Mouse (Mus musculus): ENCODE results near the gene Cdh5.
"Not testable (repeated sequence)": the region's sequence is repeated elsewhere in the genome, so short reads cannot be mapped to it uniquely, and the experiment has no call there.

The Cdh5 gene

DNA sequence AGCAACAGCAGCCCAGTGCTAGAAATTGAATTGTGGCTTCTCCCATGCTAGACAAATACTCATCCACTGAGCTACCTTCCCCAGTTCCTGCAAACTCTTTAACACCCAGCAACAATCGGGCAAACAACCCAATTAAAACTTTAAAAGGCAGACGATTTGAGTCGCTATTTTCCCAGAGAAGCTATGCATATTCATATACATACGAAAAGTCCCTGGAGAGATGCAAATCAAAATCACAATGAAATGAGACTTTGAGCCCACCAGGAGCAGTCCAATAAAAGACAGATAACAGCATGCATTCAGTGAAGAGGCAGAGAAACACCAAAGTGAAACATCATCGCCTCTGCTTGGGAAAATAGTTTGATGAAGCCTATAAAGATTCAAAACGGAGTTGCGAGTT is 8.1 kb upstream of the Cdh5 start:
- DNase-seq = no peak

DNA sequence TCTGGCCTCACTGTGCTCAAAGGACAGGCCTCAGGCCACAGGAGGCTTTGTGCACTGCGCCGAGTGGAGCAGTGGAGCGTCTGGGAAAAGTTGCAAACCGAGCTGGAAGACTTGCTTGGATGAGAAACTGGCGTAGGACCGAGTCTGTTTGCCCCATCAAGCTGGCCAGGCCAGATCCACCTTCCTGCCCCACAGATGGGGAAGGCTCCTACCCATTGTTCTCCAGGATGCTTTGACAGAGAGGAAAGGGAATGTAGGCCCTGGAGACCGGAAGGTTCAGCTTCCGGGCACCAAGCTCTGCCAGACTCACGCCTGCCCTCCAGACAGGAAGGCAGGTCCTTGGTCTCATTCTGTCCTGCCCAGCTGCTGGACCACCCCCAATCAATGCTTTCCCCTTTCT is 5.8 kb upstream of the Cdh5 start:
- DNase-seq = peak; percentile 33

DNA sequence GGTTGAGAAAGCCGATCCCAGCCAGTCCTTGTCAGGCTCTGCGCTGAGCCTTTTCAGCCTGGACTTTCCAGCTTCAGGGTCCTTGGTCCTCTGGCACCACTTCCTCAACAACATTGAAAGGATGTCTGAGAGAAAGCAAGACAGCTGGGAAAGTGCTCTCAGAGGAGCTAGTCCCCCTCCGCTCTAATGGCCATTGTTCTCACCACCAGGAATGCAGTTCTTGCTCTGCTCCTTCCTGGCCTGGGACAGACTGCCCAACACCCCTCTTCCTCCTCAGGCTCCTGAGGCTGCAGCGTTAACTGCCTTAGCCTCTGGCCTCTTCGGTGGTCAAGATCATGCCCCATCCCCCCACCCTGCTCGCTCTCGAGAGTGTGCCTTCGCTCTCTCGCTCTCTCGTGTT is 4.8 kb upstream of the Cdh5 start:
- peak; percentile 20 for DNase-seq

DNA sequence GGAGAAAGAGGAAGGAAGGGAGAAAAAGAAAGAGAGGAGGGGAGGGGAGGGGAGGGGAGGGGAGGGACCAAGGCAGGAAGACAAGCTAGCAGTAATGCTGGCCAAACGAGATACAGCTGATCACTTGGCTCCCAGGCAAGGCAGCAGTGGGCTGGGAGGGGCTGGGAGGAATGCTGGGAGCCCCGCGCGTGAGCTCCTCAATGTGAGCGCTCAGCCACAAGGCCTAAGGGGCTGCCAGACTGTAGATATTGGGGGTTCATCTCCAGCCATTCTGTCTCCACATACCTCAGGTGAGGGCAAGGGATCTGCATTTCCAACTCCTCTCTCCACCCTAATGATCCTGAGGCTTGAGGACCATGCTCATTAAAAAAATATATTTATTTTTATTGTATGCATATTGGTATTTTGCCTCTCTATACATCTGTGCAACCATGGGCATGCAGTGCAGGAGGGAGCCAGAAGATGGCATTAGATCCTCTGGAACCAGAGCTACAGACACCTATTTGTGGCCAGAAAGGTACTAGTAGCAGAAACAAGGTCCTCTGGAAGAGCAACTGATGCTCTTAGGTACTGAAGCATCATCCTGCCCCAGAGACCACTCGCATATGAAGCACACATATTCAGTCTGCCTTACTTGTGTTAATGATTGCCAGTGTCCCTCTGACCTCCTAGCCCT is 2.6 kb upstream of the Cdh5 start:
- DNase-seq = peak; percentile 21

DNA sequence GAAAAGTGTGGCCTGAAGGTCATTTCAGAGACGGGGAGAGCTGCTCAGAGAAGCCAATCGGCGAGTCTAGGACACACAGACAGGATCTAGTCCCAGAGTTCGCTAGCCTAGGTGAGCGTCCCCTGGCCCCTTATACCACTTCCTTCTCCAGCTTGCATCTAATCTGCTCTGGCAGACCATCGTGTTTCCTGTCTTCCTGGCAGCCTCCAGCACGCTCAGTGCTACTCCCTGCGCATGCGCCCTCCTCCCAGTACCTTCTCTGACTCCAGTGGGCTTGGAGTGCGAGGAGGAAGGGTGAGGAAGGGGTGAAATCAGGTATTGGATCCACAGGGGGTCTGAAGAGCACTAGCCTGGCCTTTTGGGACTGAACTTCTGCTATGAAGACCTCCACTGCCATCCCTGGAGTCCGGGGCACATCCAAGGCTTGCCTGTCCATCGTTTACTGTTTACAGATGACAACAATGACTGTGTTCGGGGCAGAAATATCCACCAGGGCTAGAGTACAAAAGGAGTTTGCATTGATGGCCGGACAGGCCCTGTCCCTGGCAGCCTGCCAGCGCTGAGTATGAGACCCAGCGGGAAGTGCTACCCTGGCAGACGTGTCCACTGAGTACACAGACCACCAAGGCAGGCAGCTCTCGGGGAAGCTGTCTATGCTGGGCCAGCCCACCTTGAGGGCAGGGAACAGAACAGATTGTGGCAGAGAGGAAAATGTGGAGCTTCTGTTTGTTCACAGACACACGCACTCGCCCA is 1.9 kb upstream of the Cdh5 start:
- DNase-seq = peak; percentile 30

DNA sequence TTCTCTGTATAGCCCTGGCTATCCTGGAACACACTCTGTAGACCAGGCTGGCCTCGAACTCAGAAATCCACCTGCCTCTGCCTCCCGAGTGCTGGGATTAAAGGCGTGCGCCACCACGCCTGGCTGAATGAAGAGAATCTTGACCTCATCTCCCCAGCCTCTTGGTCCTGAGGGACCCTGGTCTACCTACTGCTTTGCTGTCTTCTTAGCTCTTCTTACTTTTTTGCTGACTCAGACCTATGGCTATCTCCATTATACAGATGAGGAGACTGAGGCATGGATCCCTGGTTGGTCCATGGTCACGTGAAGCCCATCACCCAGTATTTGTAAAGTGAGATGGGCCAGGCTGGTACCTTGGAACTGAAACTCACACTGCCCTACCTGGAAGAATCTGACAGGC is 701 bp upstream of the Cdh5 start:
- DNase-seq = not testable (repeated sequence)

DNA sequence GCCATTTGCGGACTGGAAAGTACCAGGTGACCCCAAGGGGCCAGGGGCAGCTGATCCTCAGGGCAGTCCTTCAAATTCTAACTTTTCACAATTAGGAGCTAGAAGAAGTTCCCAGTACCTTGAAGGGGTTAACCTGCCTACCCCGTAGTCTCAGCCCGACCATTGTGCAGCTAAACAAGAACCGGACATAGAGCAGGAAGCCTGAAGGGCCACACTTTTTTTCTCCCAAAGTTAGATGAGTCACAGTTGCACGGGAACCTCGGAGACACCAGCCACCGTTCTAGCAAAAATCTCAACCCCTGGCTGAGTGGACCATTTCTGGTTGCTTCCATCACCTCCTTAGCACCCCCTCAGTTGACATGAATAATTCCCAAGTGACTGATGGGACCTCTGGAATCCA is 2.0 kb downstream of the Cdh5 start:
- peak; percentile 24 for DNase-seq

DNA sequence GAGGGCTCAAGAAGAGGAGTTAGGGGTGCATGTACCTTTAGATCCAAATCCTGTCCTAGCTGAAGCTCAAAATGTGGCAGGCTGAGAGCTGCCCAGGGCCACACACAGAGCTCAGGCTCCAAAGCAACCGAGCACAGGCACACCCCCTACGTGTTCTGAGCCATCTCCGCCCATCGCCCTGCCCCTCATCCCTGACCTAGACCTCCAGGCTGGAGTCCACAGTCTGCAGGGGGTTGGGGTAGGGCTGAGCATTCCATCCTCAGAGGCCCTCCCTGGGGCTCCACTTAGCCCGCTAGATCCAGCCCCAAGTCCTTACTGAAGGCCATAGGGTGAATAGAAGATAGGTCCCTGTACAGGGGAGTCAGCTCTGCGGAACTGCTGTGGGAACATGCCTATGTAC is 4.3 kb downstream of the Cdh5 start:
- no peak for DNase-seq

DNA sequence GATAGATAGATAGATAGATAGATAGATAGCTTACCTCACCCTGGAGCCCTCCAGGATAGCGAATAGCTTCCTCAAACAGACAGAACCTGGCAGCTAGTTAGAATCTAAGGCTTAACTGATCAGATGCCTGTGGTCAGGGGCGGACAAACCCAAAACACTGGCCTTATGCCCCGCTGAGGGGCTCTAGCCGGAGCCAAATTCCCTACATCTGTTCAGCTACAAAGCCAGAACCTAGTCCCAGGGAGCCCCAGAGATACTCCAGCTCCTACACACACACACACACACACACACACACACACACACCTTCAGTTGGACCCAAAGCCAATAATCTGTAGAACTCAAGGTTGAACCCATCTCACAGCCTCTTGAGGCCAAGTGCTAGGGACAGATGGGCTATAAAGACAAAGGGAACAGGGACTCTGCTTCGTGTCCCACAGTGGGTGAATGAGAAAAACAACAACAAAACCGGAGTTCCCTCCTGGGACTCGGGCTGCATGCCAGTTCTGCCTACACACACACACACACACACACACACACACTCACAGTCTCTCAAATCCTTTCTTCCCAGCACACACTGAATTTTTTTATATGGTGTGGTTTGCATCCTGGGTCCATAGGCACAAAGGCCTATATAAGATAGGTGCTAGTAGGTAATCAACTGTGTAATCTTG is 5.0 kb downstream of the Cdh5 start:
- DNase-seq = no peak

DNA sequence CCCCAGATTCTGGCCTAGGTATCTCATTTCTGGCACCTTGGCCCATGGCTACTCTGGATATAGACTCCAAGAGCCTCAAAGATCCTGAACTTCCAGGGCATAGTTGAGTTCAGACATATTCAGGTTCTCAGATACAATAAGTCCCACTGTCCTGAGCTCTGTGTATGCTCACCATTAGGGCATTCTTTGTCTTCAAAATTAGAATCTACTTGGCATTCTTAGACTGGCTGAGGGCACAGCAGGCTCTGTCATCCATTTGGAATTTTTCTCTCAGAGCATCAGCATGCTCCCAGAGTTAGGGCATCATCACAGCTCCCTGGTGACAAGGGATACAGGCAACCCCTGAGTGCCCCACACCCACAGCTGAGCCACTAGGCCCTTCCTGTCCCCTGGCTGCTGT is 5.7 kb downstream of the Cdh5 start:
- DNase-seq = no peak

DNA sequence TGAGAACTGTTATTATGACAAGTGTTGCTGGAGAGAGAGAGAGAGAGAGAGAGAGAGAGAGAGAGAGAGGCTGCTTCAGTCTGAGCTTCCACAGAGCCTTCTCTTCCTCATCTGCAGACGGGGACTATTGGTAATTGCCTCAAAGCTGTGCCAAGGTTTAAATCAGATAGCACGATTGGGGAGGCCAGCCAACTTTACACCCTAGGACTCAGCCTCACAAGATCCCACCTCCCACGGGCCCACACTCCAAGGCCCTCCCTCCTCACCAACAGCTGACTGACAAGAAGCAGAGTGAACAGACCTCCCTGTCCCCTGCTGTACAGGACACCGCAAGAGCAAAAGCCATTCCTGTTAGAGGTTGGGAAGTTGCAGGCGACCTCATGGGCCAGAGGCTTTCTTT is 6.6 kb downstream of the Cdh5 start:
- DNase-seq = no peak

DNA sequence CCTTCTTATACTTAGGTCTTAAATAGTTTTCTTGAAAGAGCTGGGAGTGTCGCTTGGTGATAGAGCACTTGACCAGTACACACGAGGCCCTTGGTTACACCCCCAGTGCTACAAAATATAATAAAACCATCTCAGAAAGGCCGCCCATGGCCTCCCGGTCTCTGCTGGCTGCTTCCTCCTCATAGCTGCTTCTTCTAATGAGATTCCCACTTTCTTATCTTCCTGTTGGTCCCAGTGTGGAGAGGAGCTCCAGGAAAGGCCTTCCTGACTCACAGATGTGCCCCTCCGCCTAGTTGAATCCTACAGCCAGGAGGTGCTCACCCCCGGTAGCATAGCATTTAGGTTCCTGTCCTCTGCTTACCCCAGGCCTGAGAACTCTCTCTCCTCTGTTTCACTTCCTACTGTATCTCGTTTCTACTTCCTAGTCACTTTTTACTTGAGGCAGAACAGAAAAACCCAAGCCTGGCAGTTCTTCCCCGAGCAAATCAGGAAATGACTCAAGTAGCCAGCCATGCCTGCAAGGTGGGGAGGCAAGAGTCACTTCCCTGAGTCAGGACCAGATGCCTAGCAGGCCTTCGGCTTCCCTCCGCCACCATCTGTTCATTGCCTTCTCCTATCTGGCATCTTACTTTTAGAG is 9.2 kb downstream of the Cdh5 start:
- peak; percentile 32 for DNase-seq

DNA sequence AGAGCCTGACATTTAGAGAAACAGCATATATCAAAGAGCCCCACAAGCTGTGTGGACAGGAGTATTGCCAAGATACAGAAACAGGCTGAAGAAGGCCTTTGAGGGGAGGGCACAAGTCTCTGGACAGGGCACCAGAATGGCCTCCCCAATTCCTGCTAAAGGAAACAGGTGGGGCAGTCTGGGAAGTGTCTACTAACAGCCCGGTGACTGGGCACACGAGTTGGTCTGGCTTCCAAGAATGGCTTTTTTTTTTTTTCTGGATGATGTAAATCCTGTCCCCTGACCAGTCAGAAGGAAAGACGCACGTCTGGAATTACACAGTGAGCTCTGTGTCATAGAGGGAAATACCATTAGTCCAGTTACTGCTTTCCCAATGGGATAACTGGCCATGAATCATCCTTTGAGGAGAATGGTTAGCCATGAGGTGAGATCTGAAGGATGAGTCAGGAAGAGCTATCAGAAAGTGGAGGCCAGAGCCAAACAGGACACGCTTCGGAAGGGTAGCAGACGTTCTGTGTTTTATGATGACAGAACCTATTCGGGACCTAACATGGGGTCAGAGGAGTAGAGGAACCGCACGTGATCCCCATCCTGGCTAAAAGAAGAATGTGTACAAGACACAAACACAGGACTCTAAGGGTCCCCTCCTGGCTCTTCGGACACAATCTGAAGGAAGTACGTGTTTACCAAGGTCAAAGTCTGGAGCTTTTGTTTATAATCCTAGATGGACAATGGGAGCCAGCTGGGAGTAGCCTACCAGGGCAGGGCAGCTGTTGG is 20.4 kb downstream of the Cdh5 start:
- peak; percentile 60 for DNase-seq

DNA sequence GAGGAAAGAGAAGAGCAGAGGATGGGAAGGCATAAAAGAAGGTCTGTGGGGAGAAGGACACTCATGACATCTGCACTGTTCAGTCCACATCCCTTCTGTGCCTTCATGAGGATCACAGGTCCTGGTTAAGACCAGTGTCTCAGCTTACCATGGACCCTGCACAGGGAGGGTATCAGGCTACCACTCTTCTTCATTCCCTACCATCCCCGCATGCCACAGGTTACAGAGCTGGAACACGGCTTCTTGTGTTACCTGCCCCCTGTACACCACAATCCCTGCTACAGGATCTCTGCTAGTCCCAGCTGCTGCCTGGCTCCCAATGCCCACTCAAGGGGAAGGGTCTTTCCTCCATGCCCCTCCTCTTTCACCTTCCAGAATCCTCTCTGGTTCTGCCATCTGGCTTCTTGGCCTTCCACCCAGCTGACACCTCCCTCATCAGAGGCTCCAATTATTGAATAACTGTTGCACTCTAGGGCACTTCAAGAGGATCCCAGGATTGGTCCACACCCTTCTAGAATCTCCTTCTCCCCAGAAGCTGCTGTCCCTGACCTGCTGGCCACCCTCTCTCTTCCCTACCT is 21.7 kb downstream of the Cdh5 start:
- DNase-seq = no peak

DNA sequence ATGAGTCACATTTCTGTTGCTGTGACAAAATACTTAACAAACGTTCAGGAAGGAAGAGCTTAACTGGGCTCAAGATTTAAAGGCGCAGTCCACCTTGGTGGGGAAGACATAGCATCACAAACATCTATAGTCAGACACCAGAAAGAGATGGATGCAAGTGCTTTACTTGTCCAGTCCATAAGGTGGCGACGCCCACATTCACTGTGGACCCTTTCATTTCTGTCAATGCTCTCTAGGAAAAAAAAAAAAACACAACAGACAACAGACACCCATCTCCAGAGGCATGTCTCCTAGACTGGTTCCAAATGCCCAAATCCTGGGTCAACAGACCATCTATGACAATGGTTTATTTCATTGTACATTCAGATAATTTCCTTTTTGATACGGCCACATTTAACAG is 23.1 kb downstream of the Cdh5 start:
- DNase-seq = no peak

DNA sequence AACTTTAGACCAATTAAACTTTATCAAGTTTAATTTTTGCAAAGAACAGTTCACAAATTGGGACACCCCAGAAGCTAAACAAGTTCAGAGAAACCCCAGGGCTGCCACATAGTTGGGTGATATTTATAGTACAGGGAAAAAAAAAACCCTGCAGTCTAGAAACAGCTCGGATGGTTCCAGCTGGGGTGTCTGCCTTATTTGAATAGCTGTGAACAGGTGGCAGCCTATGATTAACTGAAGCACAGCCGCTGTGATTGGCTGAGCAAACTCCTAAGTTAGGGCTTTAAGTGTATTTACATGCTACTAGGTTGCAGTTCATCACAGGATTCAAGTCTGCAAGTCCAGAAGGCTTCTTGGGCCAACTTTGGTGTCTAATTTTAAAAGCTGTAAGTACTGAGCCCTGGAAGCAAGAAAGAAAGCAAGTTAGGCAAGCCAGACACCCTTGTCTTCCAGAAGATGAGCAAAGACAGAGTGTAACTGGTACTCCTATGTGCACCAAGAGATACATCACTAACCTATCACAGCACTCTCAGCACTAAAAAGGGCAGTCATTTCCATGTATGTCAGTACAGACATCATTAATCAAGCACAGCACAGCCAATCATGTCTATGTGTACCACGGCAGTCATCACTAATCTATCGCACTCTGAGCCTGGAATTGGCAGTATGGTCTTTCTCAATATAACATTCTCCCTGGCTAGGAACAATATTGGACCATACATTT is 25.9 kb downstream of the Cdh5 start:
- DNase-seq = no peak

DNA sequence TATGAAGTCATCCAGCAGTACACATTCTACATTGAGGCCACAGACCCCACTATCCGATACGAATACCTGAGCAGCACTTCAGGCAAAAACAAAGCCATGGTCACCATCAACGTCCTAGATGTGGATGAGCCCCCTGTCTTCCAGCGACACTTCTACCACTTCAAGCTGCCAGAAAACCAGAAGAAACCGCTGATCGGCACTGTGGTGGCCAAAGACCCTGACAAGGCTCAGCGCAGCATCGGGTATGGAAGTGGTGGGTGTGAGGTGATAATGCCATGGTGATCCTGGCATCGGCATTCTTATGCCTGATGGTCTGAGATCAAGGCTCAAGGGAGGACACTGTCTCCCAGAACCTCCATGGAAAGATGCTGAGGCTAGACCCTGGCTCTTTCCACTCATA is 29.5 kb downstream of the Cdh5 start:
- DNase-seq = no peak

DNA sequence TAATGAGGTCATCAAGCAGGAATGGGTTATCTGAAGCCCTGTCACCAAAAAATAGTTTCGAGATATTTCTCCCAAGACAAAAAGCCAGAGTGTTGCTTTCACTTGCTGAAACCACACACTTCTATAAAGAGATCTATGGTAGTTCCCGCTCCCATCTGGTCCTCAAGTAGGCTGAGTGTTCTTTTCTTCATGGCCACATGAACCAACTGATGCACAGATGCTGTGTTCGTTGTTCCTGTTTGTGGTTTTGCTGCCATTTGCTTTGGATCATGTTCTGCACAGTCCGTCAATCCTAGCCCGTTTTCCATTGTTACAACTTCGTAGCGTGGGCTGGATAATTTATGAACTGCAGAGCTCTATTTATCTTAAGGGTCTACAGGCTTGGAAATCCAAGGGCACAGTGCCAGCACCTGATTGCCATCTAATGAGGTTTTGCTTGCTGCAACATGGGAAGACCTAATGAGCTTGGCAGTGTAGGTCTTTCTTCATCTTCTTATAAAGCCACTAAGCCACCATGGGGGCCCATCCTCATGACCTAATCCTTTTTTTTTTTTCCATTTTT is 30.1 kb downstream of the Cdh5 start:
- DNase-seq = no peak

DNA sequence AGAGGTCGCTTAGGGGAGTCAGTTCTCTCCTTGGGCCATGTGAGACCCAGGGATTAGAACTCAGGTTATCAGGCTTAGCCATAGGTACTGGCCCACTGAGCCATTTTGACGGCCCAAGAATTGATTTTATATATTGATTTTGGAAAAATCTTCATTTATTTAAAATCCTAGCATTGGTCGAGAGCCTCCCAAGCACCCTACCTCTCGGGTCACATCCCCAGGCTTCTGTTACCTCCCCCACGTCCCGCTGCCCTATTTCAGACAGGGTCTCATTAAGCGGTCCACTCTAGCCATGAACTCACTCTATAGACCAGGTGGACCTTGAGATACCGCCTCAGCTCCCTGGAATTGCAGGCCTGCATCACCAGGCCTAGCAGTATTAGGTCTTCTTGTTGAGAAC is 33.1 kb downstream of the Cdh5 start:
- no peak for DNase-seq

DNA sequence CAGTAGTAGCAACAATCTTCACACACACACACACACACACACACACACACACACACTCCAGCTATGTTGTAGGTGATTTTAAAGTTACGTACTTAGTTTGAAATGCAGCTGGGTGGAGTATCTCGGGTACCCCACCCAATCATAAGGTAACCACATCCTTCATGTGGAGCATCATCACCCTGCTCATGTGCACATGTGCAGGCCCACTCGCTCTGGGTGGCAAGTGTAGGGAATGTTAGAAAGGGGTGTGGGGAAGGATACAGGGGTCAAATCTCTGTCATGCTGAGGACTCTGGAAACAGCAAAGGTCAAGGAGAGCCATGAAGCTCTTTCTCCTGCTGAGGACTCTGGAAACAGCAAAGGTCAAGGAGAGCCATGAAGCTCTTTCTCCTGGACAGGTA is 34.9 kb downstream of the Cdh5 start:
- no peak for DNase-seq

DNA sequence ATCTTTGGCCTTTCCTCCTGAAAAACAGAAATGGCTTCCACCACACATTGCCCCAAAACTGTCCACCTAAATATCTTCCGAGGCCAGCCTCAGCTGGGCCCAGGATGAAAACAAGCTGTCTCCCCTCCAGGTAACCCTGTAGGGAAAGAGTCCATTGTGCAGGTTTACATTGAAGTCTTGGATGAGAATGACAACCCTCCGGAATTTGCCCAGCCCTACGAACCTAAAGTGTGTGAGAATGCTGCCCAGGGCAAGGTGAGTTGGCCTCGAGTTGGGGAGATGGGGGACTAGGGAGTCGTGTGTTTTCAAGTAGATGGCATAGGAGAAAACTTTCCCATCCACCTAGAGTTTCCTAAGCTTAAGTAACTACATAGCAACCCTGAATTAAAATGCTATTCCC is 36.2 kb downstream of the Cdh5 start:
- DNase-seq = no peak

DNA sequence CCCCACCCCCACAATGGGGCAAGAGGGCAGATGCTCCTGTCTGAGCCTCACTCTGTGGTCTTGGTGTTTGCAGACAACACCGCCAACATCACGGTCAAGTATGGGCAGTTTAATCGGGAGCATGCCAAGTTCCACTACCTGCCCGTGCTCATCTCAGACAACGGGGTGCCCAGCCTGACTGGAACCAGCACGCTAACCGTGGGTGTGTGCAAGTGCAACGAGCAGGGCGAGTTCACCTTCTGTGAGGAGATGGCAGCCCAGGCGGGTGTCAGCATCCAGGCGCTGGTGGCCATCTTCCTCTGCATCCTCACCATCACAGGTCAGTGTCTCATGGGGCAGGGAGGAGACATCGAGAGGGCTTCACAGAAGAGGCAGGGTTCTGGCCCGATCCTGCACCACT is 39.2 kb downstream of the Cdh5 start:
- no peak for DNase-seq

Data from kidney, adult 9 months (tissue).